Mouse (Mus musculus): ENCODE results near the gene 4930447C04Rik. TPM values are rescaled to one million over a fixed set of nuclear protein-coding genes. Genes with fewer than 3 reads are reported as not detected.
A peak's percentile ranks its signal among the peaks of the same experiment; 100 is the strongest.

Gene 4930447C04Rik
- polyA plus RNA-seq, 1 experiment = 6.3 TPM

- DNase-seq (ENCODE audit: low read depth) = no peak
These were observed 17.9 kb upstream of the 4930447C04Rik start for GRCm38 (mm10) chr12:72958446-72958845.

GRCm38 (mm10) chr12:72957829-72958424 is 17.4 kb upstream of the 4930447C04Rik start:
- no peak for DNase-seq (ENCODE audit: low read depth)
- TF ChIP-seq POLR2A (IDR thresholded peaks at IDR 0.05; ENCODE audit: borderline replicate concordance, extremely low read depth, insufficient read depth, insufficient read length, poor library complexity, severe bottlenecking) (no peak), CTCF (IDR thresholded peaks at IDR 0.05; ENCODE audit: borderline replicate concordance, extremely low read depth, insufficient read depth, insufficient read length) (no peak)

More at GRCm38 (mm10) chr12:72958446-72958845, 17.9 kb upstream of the 4930447C04Rik start:
- no peak for TF ChIP-seq POLR2A (IDR thresholded peaks at IDR 0.05; ENCODE audit: borderline replicate concordance, extremely low read depth, insufficient read depth, insufficient read length, poor library complexity, severe bottlenecking)
- TF ChIP-seq CTCF (IDR thresholded peaks at IDR 0.05; ENCODE audit: borderline replicate concordance, extremely low read depth, insufficient read depth, insufficient read length) = no peak

- DNase-seq (ENCODE audit: low read depth) = no peak
- TF ChIP-seq CTCF (IDR thresholded peaks at IDR 0.05; ENCODE audit: borderline replicate concordance, extremely low read depth, insufficient read depth, insufficient read length) (no peak), POLR2A (IDR thresholded peaks at IDR 0.05; ENCODE audit: borderline replicate concordance, extremely low read depth, insufficient read depth, insufficient read length, poor library complexity, severe bottlenecking) (no peak)
These were observed 14.3 kb upstream of the 4930447C04Rik start for GRCm38 (mm10) chr12:72954906-72955305.

GRCm38 (mm10) chr12:72953858-72954257 is 13.3 kb upstream of the 4930447C04Rik start:
- TF ChIP-seq CTCF (IDR thresholded peaks at IDR 0.05; ENCODE audit: borderline replicate concordance, extremely low read depth, insufficient read depth, insufficient read length) (no peak), POLR2A (IDR thresholded peaks at IDR 0.05; ENCODE audit: borderline replicate concordance, extremely low read depth, insufficient read depth, insufficient read length, poor library complexity, severe bottlenecking) (no peak)
- DNase-seq (ENCODE audit: low read depth) = no peak

GRCm38 (mm10) chr12:72953089-72953488 is 12.5 kb upstream of the 4930447C04Rik start:
- TF ChIP-seq POLR2A (IDR thresholded peaks at IDR 0.05; ENCODE audit: borderline replicate concordance, extremely low read depth, insufficient read depth, insufficient read length, poor library complexity, severe bottlenecking) (no peak), CTCF (IDR thresholded peaks at IDR 0.05; ENCODE audit: borderline replicate concordance, extremely low read depth, insufficient read depth, insufficient read length) (no peak)
- no peak for DNase-seq (ENCODE audit: low read depth)

- no peak for DNase-seq (ENCODE audit: low read depth)
- TF ChIP-seq CTCF (IDR thresholded peaks at IDR 0.05; ENCODE audit: borderline replicate concordance, extremely low read depth, insufficient read depth, insufficient read length) (no peak), POLR2A (IDR thresholded peaks at IDR 0.05; ENCODE audit: borderline replicate concordance, extremely low read depth, insufficient read depth, insufficient read length, poor library complexity, severe bottlenecking) (no peak)
These were observed 6.8 kb upstream of the 4930447C04Rik start for GRCm38 (mm10) chr12:72947335-72947734.

GRCm38 (mm10) chr12:72946805-72947204 is 6.2 kb upstream of the 4930447C04Rik start:
- no peak for TF ChIP-seq CTCF (IDR thresholded peaks at IDR 0.05; ENCODE audit: borderline replicate concordance, extremely low read depth, insufficient read depth, insufficient read length)
- TF ChIP-seq POLR2A (IDR thresholded peaks at IDR 0.05; ENCODE audit: borderline replicate concordance, extremely low read depth, insufficient read depth, insufficient read length, poor library complexity, severe bottlenecking) = no peak
- peak; percentile 22 for DNase-seq (ENCODE audit: low read depth)

GRCm38 (mm10) chr12:72946064-72946395 is 5.5 kb upstream of the 4930447C04Rik start:
- TF ChIP-seq CTCF (IDR thresholded peaks at IDR 0.05; ENCODE audit: borderline replicate concordance, extremely low read depth, insufficient read depth, insufficient read length) (no peak), POLR2A (IDR thresholded peaks at IDR 0.05; ENCODE audit: borderline replicate concordance, extremely low read depth, insufficient read depth, insufficient read length, poor library complexity, severe bottlenecking) (no peak)
- DNase-seq (ENCODE audit: low read depth) = peak; percentile 32

- no peak for TF ChIP-seq CTCF (IDR thresholded peaks at IDR 0.05; ENCODE audit: borderline replicate concordance, extremely low read depth, insufficient read depth, insufficient read length)
- TF ChIP-seq POLR2A (IDR thresholded peaks at IDR 0.05; ENCODE audit: borderline replicate concordance, extremely low read depth, insufficient read depth, insufficient read length, poor library complexity, severe bottlenecking) = no peak
- peak; percentile 63 for DNase-seq (ENCODE audit: low read depth)
These were observed 4.9 kb upstream of the 4930447C04Rik start for GRCm38 (mm10) chr12:72945301-72946063.

- DNase-seq (ENCODE audit: low read depth) = peak; percentile 47
- no peak for TF ChIP-seq CTCF (IDR thresholded peaks at IDR 0.05; ENCODE audit: borderline replicate concordance, extremely low read depth, insufficient read depth, insufficient read length)
- TF ChIP-seq POLR2A (IDR thresholded peaks at IDR 0.05; ENCODE audit: borderline replicate concordance, extremely low read depth, insufficient read depth, insufficient read length, poor library complexity, severe bottlenecking) = no peak
These were observed 4.0 kb upstream of the 4930447C04Rik start for GRCm38 (mm10) chr12:72944411-72945225.

GRCm38 (mm10) chr12:72943574-72944110 is 3.1 kb upstream of the 4930447C04Rik start:
- peak; percentile 35 for DNase-seq (ENCODE audit: low read depth)
- TF ChIP-seq POLR2A (IDR thresholded peaks at IDR 0.05; ENCODE audit: borderline replicate concordance, extremely low read depth, insufficient read depth, insufficient read length, poor library complexity, severe bottlenecking) = no peak

Data from brain, embryonic 14.5 days (tissue).